Mouse (Mus musculus): Measurements from ENCODE around the gene Stk39. TPM values are rescaled to one million over a fixed set of nuclear protein-coding genes. Genes with fewer than 3 reads are reported as not detected.
A peak's percentile ranks its signal among the peaks of the same experiment; 100 is the strongest.

Gene Stk39
- total RNA-seq, 4 experiments from 2014 or later, result 63.7 to 93.6 (median 79.1) TPM

- no peak for DNase-seq (ENCODE audit: low spot score)
These were observed 182.1 kb downstream of the Stk39 start for GRCm38 (mm10) chr2:68289961-68290360.

- DNase-seq (ENCODE audit: low spot score), result no peak
These were observed 182.9 kb downstream of the Stk39 start for GRCm38 (mm10) chr2:68289177-68289576.

GRCm38 (mm10) chr2:68288106-68288505 lies 184.0 kb downstream of the Stk39 start:
- no peak for DNase-seq (ENCODE audit: low spot score)

GRCm38 (mm10) chr2:68284391-68284790 lies 187.7 kb downstream of the Stk39 start:
- peak; percentile 61 for DNase-seq (ENCODE audit: low spot score)

GRCm38 (mm10) chr2:68283021-68283548 lies 189.0 kb downstream of the Stk39 start:
- DNase-seq (ENCODE audit: low spot score), result no peak

- DNase-seq (ENCODE audit: low spot score), result no peak
These were observed 190.5 kb downstream of the Stk39 start for GRCm38 (mm10) chr2:68281575-68281974.

- no peak for DNase-seq (ENCODE audit: low spot score)
These were observed 200.8 kb downstream of the Stk39 start for GRCm38 (mm10) chr2:68271301-68271700.

- no peak for DNase-seq (ENCODE audit: low spot score)
These were observed 201.2 kb downstream of the Stk39 start for GRCm38 (mm10) chr2:68270836-68271235.

GRCm38 (mm10) chr2:68269646-68270045 lies 202.4 kb downstream of the Stk39 start:
- DNase-seq (ENCODE audit: low spot score), result no peak

GRCm38 (mm10) chr2:68264826-68265225 lies 207.2 kb downstream of the Stk39 start:
- DNase-seq (ENCODE audit: low spot score), result peak; percentile 17

- no peak for DNase-seq (ENCODE audit: low spot score)
These were observed 211.2 kb downstream of the Stk39 start for GRCm38 (mm10) chr2:68260911-68261310.

- DNase-seq (ENCODE audit: low spot score), result no peak
These were observed 214.5 kb downstream of the Stk39 start for GRCm38 (mm10) chr2:68257571-68257970.

- DNase-seq (ENCODE audit: low spot score), result no peak
These were observed 215.6 kb downstream of the Stk39 start for GRCm38 (mm10) chr2:68256472-68256871.

GRCm38 (mm10) chr2:68254756-68255155 lies 217.3 kb downstream of the Stk39 start:
- no peak for DNase-seq (ENCODE audit: low spot score)

GRCm38 (mm10) chr2:68253222-68253621 lies 218.8 kb downstream of the Stk39 start:
- no peak for DNase-seq (ENCODE audit: low spot score)

GRCm38 (mm10) chr2:68252048-68252758 lies 219.9 kb downstream of the Stk39 start:
- no peak for DNase-seq (ENCODE audit: low spot score)

GRCm38 (mm10) chr2:68250897-68251296 lies 221.2 kb downstream of the Stk39 start:
- DNase-seq (ENCODE audit: low spot score), result no peak

GRCm38 (mm10) chr2:68249855-68250424 lies 222.1 kb downstream of the Stk39 start:
- DNase-seq (ENCODE audit: low spot score), result no peak

GRCm38 (mm10) chr2:68246284-68246683 lies 225.8 kb downstream of the Stk39 start:
- DNase-seq (ENCODE audit: low spot score), result no peak

GRCm38 (mm10) chr2:68244556-68244955 lies 227.5 kb downstream of the Stk39 start:
- no peak for DNase-seq (ENCODE audit: low spot score)

- no peak for DNase-seq (ENCODE audit: low spot score)
These were observed 228.1 kb downstream of the Stk39 start for GRCm38 (mm10) chr2:68243879-68244553.

- DNase-seq (ENCODE audit: low spot score), result no peak
These were observed 228.8 kb downstream of the Stk39 start for GRCm38 (mm10) chr2:68243273-68243672.

GRCm38 (mm10) chr2:68242069-68242468 lies 230.0 kb downstream of the Stk39 start:
- no peak for DNase-seq (ENCODE audit: low spot score)
